Mouse (Mus musculus): ENCODE data around the gene Ambra1. TPM values are rescaled to one million over a fixed set of nuclear protein-coding genes. Genes with fewer than 3 reads are reported as not detected.

Ambra1 gene
- 18.2 to 32.2 TPM (median 24.0 TPM) in 3 replicates for total RNA-seq (2017)

GRCm38 (mm10) chr2:91729971-91730821, at the start of gene Ambra1:
TSS of gene Ambra1 (plus strand) at chr2:91730134.
- peak; percentile 97 for ATAC-seq (replicated peaks; ENCODE audit: insufficient number of reproducible peaks, low FRiP score, low TSS enrichment, poor library complexity, severe bottlenecking)

DNA sequence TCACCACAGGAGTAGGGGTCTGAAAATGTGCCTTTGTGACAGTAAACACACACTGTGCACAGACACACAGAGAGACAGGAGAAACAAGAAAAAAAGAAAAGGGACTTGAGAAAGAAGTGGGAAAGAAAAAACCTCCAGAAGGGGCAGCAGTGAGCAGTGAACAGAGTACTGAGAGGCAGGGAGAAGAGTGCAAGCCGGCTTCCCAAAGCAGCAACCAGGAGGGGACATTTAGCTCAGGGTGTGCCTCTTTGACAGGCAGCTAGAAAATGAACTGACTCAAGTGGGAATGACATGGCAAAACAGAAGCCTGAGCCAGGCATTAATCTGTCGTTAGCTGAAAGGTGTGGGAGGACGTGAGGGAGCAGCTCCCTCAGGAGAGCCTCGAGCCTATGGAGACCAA, 47.1 kb upstream of the Ambra1 start:
- ATAC-seq (replicated peaks; ENCODE audit: insufficient number of reproducible peaks, low FRiP score, low TSS enrichment, poor library complexity, severe bottlenecking), result no peak

DNA sequence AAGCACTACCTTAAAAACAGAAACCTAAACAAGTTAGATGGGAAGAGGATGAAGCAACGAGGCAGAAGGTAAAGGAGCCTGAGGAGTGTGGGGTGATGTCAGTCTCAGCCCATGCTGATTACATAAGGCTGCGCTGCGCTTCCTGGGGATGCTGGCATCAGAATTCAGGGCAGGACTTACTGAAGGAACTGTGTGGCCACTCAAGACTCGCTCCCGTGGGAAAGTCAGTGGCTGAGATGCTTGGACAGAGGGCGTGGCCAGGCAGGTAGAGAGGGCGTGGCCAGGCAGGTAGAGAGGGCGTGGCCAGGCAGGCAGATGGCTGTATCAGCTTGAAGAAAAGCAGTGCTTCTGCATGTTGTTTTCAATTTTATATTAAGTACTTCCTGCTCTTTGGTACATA, 46.0 kb upstream of the Ambra1 start:
- ATAC-seq (replicated peaks; ENCODE audit: insufficient number of reproducible peaks, low FRiP score, low TSS enrichment, poor library complexity, severe bottlenecking), result no peak

GRCm38 (mm10) chr2:91689452-91689851, 40.5 kb upstream of the Ambra1 start:
- no peak for ATAC-seq (replicated peaks; ENCODE audit: insufficient number of reproducible peaks, low FRiP score, low TSS enrichment, poor library complexity, severe bottlenecking)

DNA sequence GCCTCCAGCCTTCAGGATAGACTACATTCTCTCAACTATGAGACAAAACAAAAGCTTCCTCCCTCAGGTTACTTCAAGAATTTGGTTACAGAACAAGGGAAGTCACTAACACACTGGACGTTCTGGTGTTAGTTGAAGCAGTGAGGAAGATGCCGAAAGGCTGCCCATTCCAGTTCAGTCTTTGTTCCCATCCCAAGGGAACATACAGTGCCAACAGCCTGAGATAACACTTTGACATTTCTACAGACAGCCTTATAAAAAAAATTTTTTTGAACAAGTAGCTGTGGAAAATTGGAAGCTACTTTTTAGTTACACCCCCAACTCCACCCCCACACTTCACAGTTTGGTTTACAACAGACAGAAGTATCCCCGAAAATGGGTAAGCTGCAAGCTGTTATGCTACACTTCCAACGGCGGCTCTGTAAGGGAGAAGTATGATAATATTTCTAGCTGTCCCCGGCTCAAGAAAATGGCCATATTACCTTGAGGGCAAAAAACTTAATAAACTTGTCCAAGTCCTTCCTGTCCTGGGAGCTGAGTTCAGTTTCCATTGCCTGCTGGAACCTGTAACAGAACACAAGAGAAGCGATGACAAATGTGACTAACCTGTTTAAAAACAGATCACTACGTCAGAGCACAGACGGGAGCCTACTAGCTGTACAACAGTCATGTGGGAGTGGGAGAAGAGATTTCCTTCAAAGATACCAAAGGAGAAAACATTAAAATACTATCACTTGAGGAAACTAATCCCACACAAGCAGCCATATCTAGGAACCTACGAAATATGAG, 34.3 kb upstream of the Ambra1 start:
- no peak for ATAC-seq (replicated peaks; ENCODE audit: insufficient number of reproducible peaks, low FRiP score, low TSS enrichment, poor library complexity, severe bottlenecking)

DNA sequence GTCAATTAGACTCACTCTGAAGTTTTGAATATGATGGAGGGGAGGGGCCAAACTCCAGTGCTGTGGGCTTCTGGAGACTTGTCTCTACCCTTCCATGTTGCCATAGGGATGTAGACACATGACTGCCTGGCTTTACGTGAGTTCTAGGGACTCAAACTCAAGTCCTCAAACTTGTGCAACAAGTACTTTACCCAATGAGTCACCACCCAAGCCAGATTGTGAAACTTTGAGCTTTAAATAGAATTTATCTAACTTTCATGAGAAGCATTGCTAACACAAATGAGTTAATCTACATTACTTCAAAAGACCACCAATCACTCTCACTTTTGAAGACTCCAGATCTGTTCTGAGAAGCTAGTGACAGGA, 33.7 kb upstream of the Ambra1 start:
- peak; percentile 91 for ATAC-seq (replicated peaks; ENCODE audit: insufficient number of reproducible peaks, low FRiP score, low TSS enrichment, poor library complexity, severe bottlenecking)

DNA sequence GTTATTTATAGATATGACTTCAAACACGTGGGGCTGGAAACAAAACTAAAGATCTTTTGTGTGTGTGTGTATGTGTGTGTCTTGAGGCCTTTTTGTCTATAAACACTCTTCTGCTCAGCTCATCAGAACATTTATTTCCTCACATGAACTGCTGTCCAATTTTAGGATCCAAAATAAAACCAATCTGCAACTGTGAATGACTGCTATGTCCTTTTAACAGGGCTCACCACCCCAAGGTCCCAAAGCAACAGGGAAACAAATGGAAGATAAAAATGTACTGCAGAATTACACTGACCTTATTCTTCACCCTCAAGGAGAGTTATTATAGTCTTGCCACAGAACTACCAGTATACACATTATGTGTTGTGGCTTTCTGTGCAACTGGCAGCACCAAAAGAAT, 30.7 kb upstream of the Ambra1 start:
- no peak for ATAC-seq (replicated peaks; ENCODE audit: insufficient number of reproducible peaks, low FRiP score, low TSS enrichment, poor library complexity, severe bottlenecking)

DNA sequence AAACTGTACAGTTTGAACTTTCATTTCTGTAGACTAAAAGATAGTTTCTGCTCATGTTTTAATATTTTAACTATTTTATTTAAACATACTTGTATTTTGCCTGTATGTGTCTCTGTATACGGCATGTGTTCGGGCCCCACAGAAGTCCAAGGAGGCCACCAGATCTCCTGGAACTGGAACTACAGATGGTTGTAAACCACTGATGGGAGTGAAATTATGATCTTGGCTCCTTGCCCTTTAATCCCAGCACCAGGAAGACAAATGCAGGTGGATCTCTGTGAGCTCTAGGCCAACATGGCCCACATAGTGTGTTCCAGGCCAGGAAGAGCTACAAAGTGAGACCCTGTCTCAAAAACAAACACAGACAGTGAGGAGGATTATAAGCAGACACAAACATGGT, 28.6 kb upstream of the Ambra1 start:
- no peak for ATAC-seq (replicated peaks; ENCODE audit: insufficient number of reproducible peaks, low FRiP score, low TSS enrichment, poor library complexity, severe bottlenecking)

DNA sequence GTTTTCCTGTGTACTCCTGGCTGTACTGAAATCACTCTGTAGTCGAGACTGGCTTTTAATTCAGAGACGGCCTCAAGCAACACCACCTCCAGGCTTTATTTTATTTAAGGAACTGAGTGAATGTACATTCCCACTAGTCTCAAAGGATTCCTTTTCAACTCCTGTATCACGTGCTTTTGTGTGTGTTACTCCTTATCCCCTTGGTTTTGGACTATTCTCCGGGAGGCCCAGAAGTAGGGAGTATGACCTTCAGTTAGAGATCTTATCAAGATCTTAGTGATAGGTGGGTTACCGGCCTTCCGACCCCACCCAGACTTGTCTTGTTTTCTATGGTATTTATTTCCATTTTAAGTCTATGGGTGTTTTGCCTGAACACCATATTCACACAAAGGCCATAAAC, 24.2 kb upstream of the Ambra1 start:
- ATAC-seq (replicated peaks; ENCODE audit: insufficient number of reproducible peaks, low FRiP score, low TSS enrichment, poor library complexity, severe bottlenecking), result no peak

GRCm38 (mm10) chr2:91706456-91706855, 23.5 kb upstream of the Ambra1 start:
- ATAC-seq (replicated peaks; ENCODE audit: insufficient number of reproducible peaks, low FRiP score, low TSS enrichment, poor library complexity, severe bottlenecking), result no peak

- no peak for ATAC-seq (replicated peaks; ENCODE audit: insufficient number of reproducible peaks, low FRiP score, low TSS enrichment, poor library complexity, severe bottlenecking)
Measured at GRCm38 (mm10) chr2:91708361-91708760, 21.6 kb upstream of the Ambra1 start.

- peak; percentile 92 for ATAC-seq (replicated peaks; ENCODE audit: insufficient number of reproducible peaks, low FRiP score, low TSS enrichment, poor library complexity, severe bottlenecking)
Measured at GRCm38 (mm10) chr2:91710272-91711234, 19.4 kb upstream of the Ambra1 start, which contains the start of the genes Atg13 and Harbi1. TSS of gene Atg13 (minus strand) at chr2:91710576. TSS of gene Harbi1 (plus strand) at chr2:91710852.

- no peak for ATAC-seq (replicated peaks; ENCODE audit: insufficient number of reproducible peaks, low FRiP score, low TSS enrichment, poor library complexity, severe bottlenecking)
Measured at GRCm38 (mm10) chr2:91711256-91711925, 18.5 kb upstream of the Ambra1 start.

DNA sequence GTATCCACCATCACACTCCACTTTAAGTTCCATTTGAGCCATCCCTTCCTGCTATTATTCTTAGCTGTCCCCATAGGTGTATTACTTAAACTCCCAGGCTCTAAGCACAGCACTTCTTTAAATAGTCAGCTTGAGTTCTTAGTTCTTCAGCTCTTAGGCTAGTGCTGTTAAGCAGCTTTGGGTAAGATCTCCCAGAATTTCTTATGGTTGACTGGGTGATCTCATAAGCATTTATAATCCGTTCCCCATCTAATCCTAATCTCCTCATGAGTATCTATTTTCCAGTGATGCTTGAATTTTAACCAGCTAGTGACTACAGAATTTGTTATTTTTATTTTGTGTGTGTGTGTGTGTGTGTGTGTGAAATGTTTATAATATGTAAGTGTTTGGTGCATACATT, 15.0 kb upstream of the Ambra1 start:
- no peak for ATAC-seq (replicated peaks; ENCODE audit: insufficient number of reproducible peaks, low FRiP score, low TSS enrichment, poor library complexity, severe bottlenecking)

DNA sequence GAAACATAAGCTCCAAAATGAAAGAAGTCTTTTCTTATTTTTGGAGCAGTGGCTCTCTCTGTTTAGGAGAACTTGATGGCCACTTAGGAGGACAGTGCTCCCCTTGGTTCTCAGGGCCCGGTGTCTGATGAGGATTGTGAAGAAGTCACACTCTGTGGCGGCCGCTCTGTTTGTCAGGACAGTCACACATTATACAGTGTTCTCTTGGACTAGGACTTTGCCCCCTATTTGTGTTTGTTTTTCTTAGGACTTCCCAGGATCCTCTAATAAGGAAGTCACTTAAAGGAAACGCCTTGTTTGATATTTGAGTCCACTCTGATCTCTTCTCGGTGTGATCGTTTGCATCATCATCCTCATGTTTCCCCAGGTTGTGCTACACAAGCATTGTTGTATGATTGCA, 11.7 kb upstream of the Ambra1 start:
- ATAC-seq (replicated peaks; ENCODE audit: insufficient number of reproducible peaks, low FRiP score, low TSS enrichment, poor library complexity, severe bottlenecking), result no peak

- no peak for ATAC-seq (replicated peaks; ENCODE audit: insufficient number of reproducible peaks, low FRiP score, low TSS enrichment, poor library complexity, severe bottlenecking)
Measured at GRCm38 (mm10) chr2:91723382-91723781, 6.6 kb upstream of the Ambra1 start.

DNA sequence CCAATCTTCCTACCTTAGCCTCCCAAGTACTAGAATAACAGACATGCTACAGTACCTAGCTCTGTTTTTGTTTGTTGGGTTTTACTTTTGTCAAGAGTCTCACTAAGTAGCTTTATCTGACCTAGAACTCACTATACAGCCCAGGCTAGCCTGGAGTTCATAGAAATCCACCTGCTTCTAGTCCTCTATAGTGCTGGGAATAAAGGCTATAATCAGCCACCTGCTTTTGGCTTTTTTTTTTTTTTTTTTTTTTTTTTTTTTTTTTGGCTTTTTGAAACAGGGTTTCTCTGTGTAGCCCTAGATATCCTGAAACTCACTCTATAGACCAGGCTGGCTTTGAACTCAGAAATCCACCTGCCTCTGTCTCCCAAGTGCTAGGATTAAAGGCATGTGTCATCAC, 6.0 kb upstream of the Ambra1 start:
- ATAC-seq (replicated peaks; ENCODE audit: insufficient number of reproducible peaks, low FRiP score, low TSS enrichment, poor library complexity, severe bottlenecking), result no peak

DNA sequence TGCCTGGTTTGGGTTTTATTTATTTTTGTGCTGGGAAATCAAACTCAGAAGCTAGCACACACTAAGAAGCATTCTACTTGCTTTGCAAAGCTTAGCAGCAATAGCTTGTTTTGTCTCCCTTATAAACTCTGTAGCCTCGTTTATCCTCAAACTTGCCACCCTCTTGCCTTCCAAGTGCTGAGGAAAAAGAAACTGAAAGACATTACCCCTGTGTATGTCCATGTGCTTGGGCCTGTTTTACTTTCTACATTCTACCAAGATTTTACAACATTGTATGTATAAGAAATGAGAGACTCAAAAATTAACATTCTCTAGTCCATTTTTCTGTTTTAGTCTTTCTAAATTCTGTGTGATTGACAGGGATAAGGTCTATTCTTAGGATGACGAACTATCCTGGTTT, 5.2 kb upstream of the Ambra1 start:
- no peak for ATAC-seq (replicated peaks; ENCODE audit: insufficient number of reproducible peaks, low FRiP score, low TSS enrichment, poor library complexity, severe bottlenecking)

Data from monocyte, adult 5-6 weeks (primary cell).